9 mouse cellular contexts compared by ENCODE assay signal in genomic region chr19:53859149-53859548, GRCm38 (mm10). TPM values are rescaled to one million over a fixed set of nuclear protein-coding genes. Genes with fewer than 3 reads are reported as not detected.
DNase-seq lines count a peak whose midpoint lies in the region; ATAC-seq and TF ChIP-seq lines count a peak whose summit lies in the region.
"Had no signal": no experiment of that assay in that cellular context is flagged by ENCODE, and none has a peak within 500 bp of the region (broad histone marks: within the 10 kb centered on the region; RNA-seq: fewer than 3 reads in every experiment).

No protein-coding gene starts in this region.

- ATAC-seq in hindbrain, postnatal 0 days: no peak

- TF ChIP-seq CTCF in heart, adult 2 months (IDR thresholded peaks at IDR 0.05): no peak
- no peak for TF ChIP-seq CTCF in MEL (IDR thresholded peaks at IDR 0.05 in 2 of 3, conservative IDR thresholded peaks at IDR 0.05 in 1 of 3; ENCODE audit: control insufficient read depth in 1 of 3, insufficient read depth in 1 of 3, low read depth in 2 of 3, low read length in 3 of 3, poor library complexity in 1 of 3, severe bottlenecking in 1 of 3)
- TF ChIP-seq CTCF in hindbrain, postnatal 0 days (IDR thresholded peaks at IDR 0.05; ENCODE audit: low read depth): no peak

- intact Hi-C loops in heart, adult 2 months (cut with DNase I): no loop called here

- TF ChIP-seq EP300 in heart, adult 2 months (IDR thresholded peaks at IDR 0.05; ENCODE audit: insufficient read depth, low read depth, low read length): no peak
- no peak for TF ChIP-seq EP300 in MEL (IDR thresholded peaks at IDR 0.05; ENCODE audit: low read depth in 1 of 2, low read length in 2 of 2)

- no peak overlapping the region for H3K4me3 ChIP-seq in heart, embryonic 10.5 days
- no peak overlapping the region for H3K4me3 ChIP-seq in heart, adult 2 months
- H3K4me3 ChIP-seq in MEL (ENCODE audit: control insufficient read depth in 1 of 2, insufficient read depth in 1 of 2, low read depth in 2 of 2, low read length in 2 of 2): no peak overlapping the region
- no peak overlapping the region for H3K4me3 ChIP-seq in hindbrain, postnatal 0 days (ENCODE audit: low read length)

- no peak overlapping the region for H3K9ac ChIP-seq in heart, adult 2 months (ENCODE audit: low read depth, low read length)
- no peak overlapping the region for H3K9ac ChIP-seq in MEL (ENCODE audit: control insufficient read depth, low read depth, low read length, poor library complexity, severe bottlenecking)
- H3K9ac ChIP-seq in hindbrain, postnatal 0 days (replicated peaks; ENCODE audit: low read length): no peak overlapping the region

- DNase-seq in heart, embryonic 10.5 days (ENCODE audit: low spot score): peak; percentile 80
- DNase-seq in heart, adult 2 months: no peak
- peak; percentile 31 for DNase-seq in MEL (ENCODE audit: low read depth, low spot score)
- DNase-seq in kidney, postnatal 14 days: peak; percentile 28
- DNase-seq in lung, postnatal 14 days: peak; percentile 31
- DNase-seq in right cerebral cortex, postnatal 14 days: no peak
- DNase-seq in hindbrain, postnatal 0 days (ENCODE audit: low spot score): no peak
- DNase-seq in adrenal gland, postnatal 14 days: no peak
- DNase-seq: gastrocnemius, postnatal 14 days had no signal

- H3K4me2 ChIP-seq in hindbrain, postnatal 0 days (ENCODE audit: low read depth, low read length): no peak overlapping the region

- 35% methylated on average over 9 of the region's 9 CpGs for WGBS in heart, embryonic 10.5 days
- 69% methylated on average over 9 of the region's 9 CpGs for WGBS in heart, adult 2 months
- WGBS in hindbrain, postnatal 0 days: 54% methylated on average over 9 of the region's 9 CpGs

- peaks cover 59% of the 10 kb centered on the region for H3K36me3 ChIP-seq in heart, embryonic 10.5 days
- peaks cover 3% of the 10 kb centered on the region for H3K36me3 ChIP-seq in heart, adult 2 months (ENCODE audit: control insufficient read depth, insufficient read depth, low read length)
- H3K36me3 ChIP-seq in MEL (ENCODE audit: control insufficient read depth in 1 of 2, insufficient read depth in 2 of 2, low read length in 2 of 2): no peaks in the 10 kb centered on the region; a peak in 1 of 4 replicates
- no peaks in the 10 kb centered on the region for H3K36me3 ChIP-seq in hindbrain, postnatal 0 days (ENCODE audit: insufficient read depth, low read length)

- no peak for TF ChIP-seq POLR2A in heart, adult 2 months (IDR thresholded peaks at IDR 0.05; ENCODE audit: insufficient read depth, low read depth, low read length)
- no peak for TF ChIP-seq POLR2A in MEL (IDR thresholded peaks at IDR 0.05; ENCODE audit: control insufficient read depth in 1 of 2, insufficient read depth in 1 of 2, low read depth in 1 of 2, low read length in 2 of 2, poor library complexity in 1 of 2)

- no peaks in the 10 kb centered on the region for H3K27me3 ChIP-seq in heart, embryonic 10.5 days (ENCODE audit: insufficient read depth, poor library complexity, severe bottlenecking)
- H3K27me3 ChIP-seq in heart, adult 2 months (ENCODE audit: control insufficient read depth, insufficient read depth, low read length): no peaks in the 10 kb centered on the region
- H3K27me3 ChIP-seq in MEL (ENCODE audit: control insufficient read depth in 1 of 2, insufficient read depth in 2 of 2, low read length in 2 of 2): no peaks in the 10 kb centered on the region
- no peaks in the 10 kb centered on the region for H3K27me3 ChIP-seq in hindbrain, postnatal 0 days (ENCODE audit: insufficient read depth, low read length)

- H3K79me2 ChIP-seq in heart, adult 2 months (replicated peaks; ENCODE audit: control insufficient read depth, insufficient read depth, low read length): no peaks in the 10 kb centered on the region
- H3K79me2 ChIP-seq in MEL (ENCODE audit: control insufficient read depth, insufficient read depth, low read length, poor library complexity): no peaks in the 10 kb centered on the region

- no peak for TF ChIP-seq RAD21 in MEL (IDR thresholded peaks at IDR 0.05; ENCODE audit: low read depth, low read length)

- no peak overlapping the region for H3K27ac ChIP-seq in heart, embryonic 10.5 days
- no peak overlapping the region for H3K27ac ChIP-seq in heart, adult 2 months
- no peak overlapping the region for H3K27ac ChIP-seq in MEL (ENCODE audit: control insufficient read depth, low read depth, low read length)
- no peak overlapping the region for H3K27ac ChIP-seq in hindbrain, postnatal 0 days

- peaks cover 37% of the 10 kb centered on the region for H3K4me1 ChIP-seq in heart, embryonic 10.5 days
- H3K4me1 ChIP-seq in heart, adult 2 months (ENCODE audit: control insufficient read depth, insufficient read depth, low read length): peaks cover 4% of the 10 kb centered on the region
- no peaks in the 10 kb centered on the region for H3K4me1 ChIP-seq in MEL (ENCODE audit: control insufficient read depth in 1 of 2, insufficient read depth in 2 of 2, low read length in 2 of 2)
- 0 out of 2 replicates have a peak, but pooled peaks cover 5% of the 10 kb centered on the region for H3K4me1 ChIP-seq in hindbrain, postnatal 0 days (ENCODE audit: insufficient read depth, low read length)

- no peaks in the 10 kb centered on the region for H3K9me3 ChIP-seq in heart, embryonic 10.5 days
- H3K9me3 ChIP-seq in MEL (replicated peaks; ENCODE audit: insufficient read depth, low read length): no peaks in the 10 kb centered on the region
- H3K9me3 ChIP-seq in hindbrain, postnatal 0 days (ENCODE audit: low read length): no peaks in the 10 kb centered on the region

TF ChIP-seq in MEL, 35 proteins besides CTCF, POLR2A, EP300 and RAD21:
- TF ChIP-seq HCFC1 (IDR thresholded peaks at IDR 0.05; ENCODE audit: low read depth, low read length): no peak
- no peak for TF ChIP-seq TBP (IDR thresholded peaks at IDR 0.05; ENCODE audit: low read depth, low read length)
- TF ChIP-seq USF1 (IDR thresholded peaks at IDR 0.05; ENCODE audit: low read depth, low read length): no peak
- TF ChIP-seq ELF1 (IDR thresholded peaks at IDR 0.05; ENCODE audit: low read depth, low read length): no peak
- no peak for TF ChIP-seq GABPA (IDR thresholded peaks at IDR 0.05; ENCODE audit: low read depth, low read length)

RNA-seq across cellular contexts. Expression of gene Pdcd4, which starts 32.9 kb away (rescaled TPM):
- polyA plus RNA-seq in heart, embryonic 10.5 days (2016; fragmentation: Nextera tagmentation; extraction: Ambion mirVana): 31.4 and 35.0 TPM in 2 replicates
- 10 to 100 TPM; 21.1 to 22.9 TPM for total RNA-seq in heart, adult 2 months (2021)
- 4.2 and 8.0 TPM in 2 replicates for polyA plus RNA-seq in heart, adult 2 months (2012; rRNA removed)
- total RNA-seq in MEL (2012; rRNA removed): 19.7 and 30.0 TPM in 2 replicates
- 10 to 100 TPM in 1 of 2 experiments, not detected in 1; 37.6 TPM for polyA plus RNA-seq in MEL (2012; ENCODE audit: insufficient read depth in 1 of 2, insufficient read length in 2 of 2, low read depth in 1 of 2, low replicate concordance in 2 of 2, missing spikeins in 1 of 2)
- 10.0 and 13.1 TPM in 2 replicates for total RNA-seq in hindbrain, postnatal 0 days (2014; rRNA removed)
- polyA plus RNA-seq in hindbrain, postnatal 0 days (2015; fragmentation: Nextera tagmentation; extraction: Ambion mirVana): 83.9 and 90.8 TPM in 2 replicates
- 109 and 110 TPM in 2 replicates for total RNA-seq in adrenal gland, postnatal 14 days (2021)

Comparison
In these comparisons a context has a peak if more than half of its experiments do, and no peak if none do; other contexts are left out.
1. DNase-seq: peak in heart, embryonic 10.5 days (single experiment), MEL (single experiment), kidney, postnatal 14 days (single experiment) and lung, postnatal 14 days (single experiment); none in heart, adult 2 months (0 of 2), right cerebral cortex, postnatal 14 days (single experiment), hindbrain, postnatal 0 days (single experiment) and adrenal gland, postnatal 14 days (single experiment).